Mouse (Mus musculus): ENCODE data around the gene A930033H14Rik. TPM values are rescaled to one million over a fixed set of nuclear protein-coding genes. Genes with fewer than 3 reads are reported as not detected.

Gene A930033H14Rik
- polyA plus RNA-seq, 1 experiment from 2014 or later: 1.9 TPM

- Histone ChIP-seq H3K9ac (replicated peaks; ENCODE audit: low read length) (no peak overlapping the region), H3K4me3 (ENCODE audit: low read depth, low read length) (no peak overlapping the region), H3K36me3 (replicated peaks; ENCODE audit: control insufficient read depth, insufficient read depth, low read depth, low read length) (no peaks in the 10 kb centered on the region), H3K27me3 (ENCODE audit: control insufficient read depth, insufficient read depth, low read length) (no peaks in the 10 kb centered on the region), H3K4me2 (ENCODE audit: low read depth, low read length) (no peak overlapping the region), H3K27ac (replicated peaks; ENCODE audit: low read depth, low read length) (no peak overlapping the region), H3K4me1 (ENCODE audit: control insufficient read depth, insufficient read depth, low read length) (no peaks in the 10 kb centered on the region), H3K9me3 (replicated peaks; ENCODE audit: control insufficient read depth, low read length) (no peaks in the 10 kb centered on the region)
- WGBS: 89% methylated on average over 4 of the region's 4 CpGs
- ATAC-seq (replicated peaks; ENCODE audit: insufficient number of reproducible peaks, low FRiP score, low TSS enrichment, low read depth): no peak
- no peak for DNase-seq (ENCODE audit: low spot score)
Measured at GRCm38 (mm10) chr10:69245151-69245550, 32.3 kb upstream of the A930033H14Rik start.

GRCm38 (mm10) chr10:69240530-69240929 lies 27.6 kb upstream of the A930033H14Rik start:
- 80% methylated on average over 2 of the region's 2 CpGs for WGBS
- no peaks in the 10 kb centered on the region for H3K36me3 ChIP-seq (replicated peaks; ENCODE audit: control insufficient read depth, insufficient read depth, low read depth, low read length)
- no peak overlapping the region for H3K4me3 ChIP-seq (ENCODE audit: low read depth, low read length)
- no peaks in the 10 kb centered on the region for H3K27me3 ChIP-seq (ENCODE audit: control insufficient read depth, insufficient read depth, low read length)
- no peak for DNase-seq (ENCODE audit: low spot score)
- H3K9me3 ChIP-seq (replicated peaks; ENCODE audit: control insufficient read depth, low read length): no peaks in the 10 kb centered on the region
- H3K4me2 ChIP-seq (ENCODE audit: low read depth, low read length): no peak overlapping the region
- H3K4me1 ChIP-seq (ENCODE audit: control insufficient read depth, insufficient read depth, low read length): no peaks in the 10 kb centered on the region
- H3K27ac ChIP-seq (replicated peaks; ENCODE audit: low read depth, low read length): no peak overlapping the region
- no peak for ATAC-seq (replicated peaks; ENCODE audit: insufficient number of reproducible peaks, low FRiP score, low TSS enrichment, low read depth)
- no peak overlapping the region for H3K9ac ChIP-seq (replicated peaks; ENCODE audit: low read length)

GRCm38 (mm10) chr10:69238311-69238710 lies 25.4 kb upstream of the A930033H14Rik start:
- H3K9ac ChIP-seq (replicated peaks; ENCODE audit: low read length): no peak overlapping the region
- WGBS: 76% methylated on average over 6 of the region's 6 CpGs
- H3K27me3 ChIP-seq (ENCODE audit: control insufficient read depth, insufficient read depth, low read length): no peaks in the 10 kb centered on the region
- ATAC-seq (replicated peaks; ENCODE audit: insufficient number of reproducible peaks, low FRiP score, low TSS enrichment, low read depth): no peak
- H3K36me3 ChIP-seq (replicated peaks; ENCODE audit: control insufficient read depth, insufficient read depth, low read depth, low read length): no peaks in the 10 kb centered on the region
- no peak for DNase-seq (ENCODE audit: low spot score)
- H3K27ac ChIP-seq (replicated peaks; ENCODE audit: low read depth, low read length): no peak overlapping the region
- H3K4me3 ChIP-seq (ENCODE audit: low read depth, low read length): no peak overlapping the region
- no peak overlapping the region for H3K4me2 ChIP-seq (ENCODE audit: low read depth, low read length)
- no peaks in the 10 kb centered on the region for H3K9me3 ChIP-seq (replicated peaks; ENCODE audit: control insufficient read depth, low read length)
- H3K4me1 ChIP-seq (ENCODE audit: control insufficient read depth, insufficient read depth, low read length): no peaks in the 10 kb centered on the region

DNA sequence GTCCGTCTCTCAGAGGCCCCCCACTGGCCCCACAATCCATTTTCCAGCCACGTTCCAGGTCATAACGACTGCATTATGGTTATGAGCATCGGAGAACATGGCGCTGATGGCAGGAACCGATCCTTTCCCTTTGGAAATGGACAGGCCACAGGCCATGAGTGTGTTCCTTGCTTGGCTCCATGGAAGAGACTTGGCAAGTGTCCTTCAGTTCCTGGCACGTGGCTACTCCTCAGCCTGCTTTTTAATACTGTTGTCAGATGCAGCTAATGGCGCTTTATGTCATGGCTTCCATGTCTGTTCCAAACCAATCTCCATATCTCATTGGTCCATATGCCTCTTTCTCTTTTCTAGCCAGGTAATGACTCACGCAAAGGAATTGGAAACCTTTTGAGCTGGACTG lies 24.9 kb upstream of the A930033H14Rik start:
- Histone ChIP-seq H3K4me2 (ENCODE audit: low read depth, low read length) (no peak overlapping the region), H3K9me3 (replicated peaks; ENCODE audit: control insufficient read depth, low read length) (no peaks in the 10 kb centered on the region), H3K36me3 (replicated peaks; ENCODE audit: control insufficient read depth, insufficient read depth, low read depth, low read length) (no peaks in the 10 kb centered on the region), H3K9ac (replicated peaks; ENCODE audit: low read length) (no peak overlapping the region), H3K4me1 (ENCODE audit: control insufficient read depth, insufficient read depth, low read length) (no peaks in the 10 kb centered on the region), H3K4me3 (ENCODE audit: low read depth, low read length) (no peak overlapping the region), H3K27ac (replicated peaks; ENCODE audit: low read depth, low read length) (no peak overlapping the region), H3K27me3 (ENCODE audit: control insufficient read depth, insufficient read depth, low read length) (no peaks in the 10 kb centered on the region)
- 92% methylated on average over 9 of the region's 9 CpGs for WGBS
- ATAC-seq (replicated peaks; ENCODE audit: insufficient number of reproducible peaks, low FRiP score, low TSS enrichment, low read depth): no peak
- no peak for DNase-seq (ENCODE audit: low spot score)

- H3K4me2 ChIP-seq (ENCODE audit: low read depth, low read length): no peak overlapping the region
- no peak overlapping the region for H3K9ac ChIP-seq (replicated peaks; ENCODE audit: low read length)
- ATAC-seq (replicated peaks; ENCODE audit: insufficient number of reproducible peaks, low FRiP score, low TSS enrichment, low read depth) (no peak), DNase-seq (ENCODE audit: low spot score) (no peak)
- H3K36me3 ChIP-seq (replicated peaks; ENCODE audit: control insufficient read depth, insufficient read depth, low read depth, low read length): no peaks in the 10 kb centered on the region
- H3K9me3 ChIP-seq (replicated peaks; ENCODE audit: control insufficient read depth, low read length): no peaks in the 10 kb centered on the region
- 82% methylated on average over 3 of the region's 3 CpGs for WGBS
- no peaks in the 10 kb centered on the region for H3K4me1 ChIP-seq (ENCODE audit: control insufficient read depth, insufficient read depth, low read length)
- H3K4me3 ChIP-seq (ENCODE audit: low read depth, low read length): no peak overlapping the region
- H3K27me3 ChIP-seq (ENCODE audit: control insufficient read depth, insufficient read depth, low read length): no peaks in the 10 kb centered on the region
- H3K27ac ChIP-seq (replicated peaks; ENCODE audit: low read depth, low read length): no peak overlapping the region
Measured at GRCm38 (mm10) chr10:69237185-69237584, 24.3 kb upstream of the A930033H14Rik start.

DNA sequence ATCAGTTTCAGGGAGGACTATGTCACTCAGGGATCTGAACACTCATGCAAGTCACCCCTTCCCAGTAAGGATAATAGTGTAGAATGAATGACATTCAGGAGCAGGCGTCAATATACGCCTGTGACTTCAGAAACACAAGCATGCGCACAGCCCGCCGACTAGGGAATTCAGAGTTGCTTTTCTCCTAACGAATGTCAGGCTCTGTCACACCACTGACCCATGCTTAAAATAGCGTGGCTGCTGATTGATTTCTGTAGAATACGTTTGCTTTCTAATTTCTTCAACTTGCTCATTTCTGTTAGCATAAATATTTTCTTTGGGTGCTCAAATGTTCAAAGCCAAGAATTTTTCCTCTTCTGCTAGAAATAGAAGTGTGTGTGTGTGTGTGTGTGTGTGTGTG lies 13.1 kb upstream of the A930033H14Rik start:
- Histone ChIP-seq H3K36me3 (replicated peaks; ENCODE audit: control insufficient read depth, insufficient read depth, low read depth, low read length) (no peaks in the 10 kb centered on the region; the same call in 1 of the 2 replicates), H3K9ac (replicated peaks; ENCODE audit: low read length) (no peak overlapping the region)
- WGBS: 79% methylated on average over 8 of the region's 8 CpGs

DNA sequence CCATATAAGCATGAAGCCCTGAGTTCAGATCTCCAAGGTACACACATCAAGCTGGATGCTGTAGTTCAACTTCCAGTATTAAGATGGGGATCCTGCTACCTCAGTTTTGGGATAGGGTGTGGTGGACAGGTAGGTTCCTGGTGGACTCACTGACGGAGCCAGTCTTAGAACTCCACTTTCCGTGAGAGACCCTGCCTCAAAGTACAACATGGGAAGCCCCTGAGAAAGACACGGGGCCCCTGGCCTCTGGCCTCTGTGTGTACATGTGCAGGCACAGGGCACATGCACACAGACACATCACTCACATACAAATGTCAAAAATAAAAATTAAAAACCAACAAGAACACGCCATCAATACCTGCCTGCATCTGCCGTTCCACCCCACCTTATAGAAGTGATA lies 12.6 kb upstream of the A930033H14Rik start:
- no peaks in the 10 kb centered on the region for H3K27me3 ChIP-seq (ENCODE audit: control insufficient read depth, insufficient read depth, low read length)
- DNase-seq (ENCODE audit: low spot score): no peak
- no peak overlapping the region for H3K4me2 ChIP-seq (ENCODE audit: low read depth, low read length)
- H3K9me3 ChIP-seq (replicated peaks; ENCODE audit: control insufficient read depth, low read length): no peaks in the 10 kb centered on the region
- no peak overlapping the region for H3K27ac ChIP-seq (replicated peaks; ENCODE audit: low read depth, low read length)
- no peak overlapping the region for H3K4me3 ChIP-seq (ENCODE audit: low read depth, low read length)
- no peak overlapping the region for H3K9ac ChIP-seq (replicated peaks; ENCODE audit: low read length)
- no peaks in the 10 kb centered on the region for H3K4me1 ChIP-seq (ENCODE audit: control insufficient read depth, insufficient read depth, low read length)
- 93% methylated on average over 5 of the region's 5 CpGs for WGBS
- H3K36me3 ChIP-seq (replicated peaks; ENCODE audit: control insufficient read depth, insufficient read depth, low read depth, low read length): no peaks in the 10 kb centered on the region; the same call in 1 of the 2 replicates
- no peak for ATAC-seq (replicated peaks; ENCODE audit: insufficient number of reproducible peaks, low FRiP score, low TSS enrichment, low read depth)

More for the DNA sequence above, 13.1 kb upstream of the A930033H14Rik start:
- Histone ChIP-seq H3K27me3 (ENCODE audit: control insufficient read depth, insufficient read depth, low read length) (no peaks in the 10 kb centered on the region), H3K27ac (replicated peaks; ENCODE audit: low read depth, low read length) (no peak overlapping the region), H3K9me3 (replicated peaks; ENCODE audit: control insufficient read depth, low read length) (no peaks in the 10 kb centered on the region), H3K4me1 (ENCODE audit: control insufficient read depth, insufficient read depth, low read length) (no peaks in the 10 kb centered on the region), H3K4me2 (ENCODE audit: low read depth, low read length) (no peak overlapping the region), H3K4me3 (ENCODE audit: low read depth, low read length) (no peak overlapping the region)
- DNase-seq (ENCODE audit: low spot score) (no peak), ATAC-seq (replicated peaks; ENCODE audit: insufficient number of reproducible peaks, low FRiP score, low TSS enrichment, low read depth) (no peak)

GRCm38 (mm10) chr10:69224276-69224675 lies 11.4 kb upstream of the A930033H14Rik start:
- DNase-seq (ENCODE audit: low spot score) (no peak), ATAC-seq (replicated peaks; ENCODE audit: insufficient number of reproducible peaks, low FRiP score, low TSS enrichment, low read depth) (no peak)
- Histone ChIP-seq H3K27me3 (ENCODE audit: control insufficient read depth, insufficient read depth, low read length) (no peaks in the 10 kb centered on the region), H3K36me3 (replicated peaks; ENCODE audit: control insufficient read depth, insufficient read depth, low read depth, low read length) (no peaks in the 10 kb centered on the region; the same call in none of the 2 replicates), H3K4me1 (ENCODE audit: control insufficient read depth, insufficient read depth, low read length) (no peaks in the 10 kb centered on the region), H3K27ac (replicated peaks; ENCODE audit: low read depth, low read length) (no peak overlapping the region), H3K4me3 (ENCODE audit: low read depth, low read length) (no peak overlapping the region), H3K9me3 (replicated peaks; ENCODE audit: control insufficient read depth, low read length) (no peaks in the 10 kb centered on the region), H3K9ac (replicated peaks; ENCODE audit: low read length) (no peak overlapping the region), H3K4me2 (ENCODE audit: low read depth, low read length) (no peak overlapping the region)
- 67% methylated on average over 7 of the region's 7 CpGs for WGBS

Measured in embryonic facial prominence, embryonic 11.5 days (tissue).